Mouse (Mus musculus) stomach, postnatal 0 days (tissue): Measurements from ENCODE around the gene Ugt2b5. TPM values are rescaled to one million over a fixed set of nuclear protein-coding genes. Genes with fewer than 3 reads are reported as not detected.

Source experiments
- ATAC-seq: fragments of 200-750 bp; cut with Nextera tagmentation; 2 replicates; pipeline ENCODE4 v1.8.0; 2017; ENCODE audit not compliant: low FRiP score, low TSS enrichment
- DNase-seq: peaks from one replicate; pipeline ENCODE4 v3.0.0-alpha.2; 2016; ENCODE audit warnings: low spot score
- H3K27ac ChIP-seq: fragments of 300-500 bp; sonication (generic); replicated peaks from 2 replicates; pipeline ENCODE4 v1.5.1; 2014; ENCODE audit warnings: mild to moderate bottlenecking, control low read depth
- H3K27me3 ChIP-seq: fragments of 300-500 bp; sonication (generic); 2 replicates; pipeline ENCODE4 v1.6.1; 2014; ENCODE audit warnings: low read length; ENCODE audit not compliant: control insufficient read depth, insufficient read depth
- H3K36me3 ChIP-seq: fragments of 300-500 bp; sonication (generic); 2 replicates; pipeline ENCODE4 v1.6.1; 2014; ENCODE audit warnings: low read length, mixed read lengths; ENCODE audit not compliant: control insufficient read depth, insufficient read depth
- H3K4me1 ChIP-seq: fragments of 300-500 bp; sonication (generic); replicated peaks from 2 replicates; pipeline ENCODE4 v1.6.1; 2014; ENCODE audit warnings: antibody characterized with exemption; ENCODE audit not compliant: control insufficient read depth, insufficient read depth
- H3K4me2 ChIP-seq: fragments of 300-500 bp; sonication (generic); replicated peaks from 2 replicates; pipeline ENCODE4 v1.6.1; 2014; ENCODE audit warnings: low read depth, mild to moderate bottlenecking, control low read depth, moderate library complexity
- H3K4me3 ChIP-seq: fragments of 300-500 bp; sonication (generic); 2 replicates; pipeline ENCODE4 v1.5.1; 2014; ENCODE audit warnings: low read depth, low read length, control low read depth
- H3K9ac ChIP-seq: fragments of 300-500 bp; sonication (generic); 2 replicates; pipeline ENCODE4 v1.6.1; 2014; ENCODE audit warnings: mild to moderate bottlenecking, low read length, control low read depth, mixed read lengths
- H3K9me3 ChIP-seq: fragments of 300-500 bp; sonication (generic); 2 replicates; pipeline ENCODE4 v1.6.1; 2016; ENCODE audit warnings: low read length; ENCODE audit not compliant: control insufficient read depth
- CTCF ChIP-seq: IDR thresholded peaks from 2 replicates; pipeline ENCODE4 v1.5.1; 2016; ENCODE audit warnings: antibody characterized with exemption, low read depth, mild to moderate bottlenecking, moderate library complexity
- EP300 ChIP-seq: optimal IDR thresholded peaks from 2 replicates; pipeline ENCODE3; 2016; ENCODE audit warnings: antibody characterized with exemption
- WGBS: fragments of 180-500 bp; shearing (Covaris S2); extraction: QIAGEN DNeasy Blood & Tissue Kit; methylation state at CpG from one replicate; pipeline ENCODE4 v1.1.7; 2014; 5-methylcytosine and 5-hydroxymethylcytosine counted together
- polyA plus RNA-seq: library from polyadenylated mRNA; unstranded; fragments of >200 nt; fragmentation: Nextera tagmentation; extraction: Ambion mirVana; gene quantifications from 2 replicates; pipeline ENCODE4 v1.2.1, GENCODE M21; 2015

Ugt2b5 gene
- polyA plus RNA-seq, 1 experiment from 2014 or later: 0.19 TPM

DNA sequence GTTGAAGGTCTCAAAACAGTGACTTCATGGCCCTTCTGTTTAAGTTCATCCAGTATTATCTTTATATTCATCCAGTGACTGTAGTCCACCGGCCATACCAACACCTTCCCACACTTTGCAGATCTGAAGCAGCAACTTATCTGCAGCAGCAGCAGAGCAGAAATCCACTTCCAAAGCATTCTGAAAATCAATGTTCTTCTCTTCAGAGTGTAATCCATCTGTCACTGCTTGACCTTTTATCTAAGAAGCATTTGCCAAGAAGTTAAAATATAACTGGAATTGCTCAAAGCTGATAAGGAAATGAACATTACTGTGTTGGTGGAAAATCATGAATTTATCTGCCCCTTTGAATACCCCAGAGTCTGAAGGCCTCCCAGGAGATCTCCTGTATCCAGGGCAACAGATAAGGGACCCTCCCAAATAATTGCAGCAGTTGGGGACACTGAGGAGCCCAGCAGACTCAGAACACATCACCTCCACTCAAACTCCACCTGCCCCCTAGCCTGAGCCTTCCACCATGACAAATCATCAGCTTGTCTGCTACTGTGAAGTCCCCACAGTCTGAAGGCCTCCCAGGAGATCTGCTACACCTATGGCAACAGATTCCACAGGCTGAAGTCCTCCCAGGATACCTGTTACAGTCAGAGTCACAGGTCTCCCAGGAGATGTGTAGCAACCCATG, 47.6 kb downstream of the Ugt2b5 start, which contains the start of gene Ugt2b36:
TSS of gene Ugt2b36 (minus strand) at position 210 of the 682 bp plus-strand sequence.
- no peak within 1 kb of the TSS for H3K4me3 ChIP-seq
- no peaks in the 10 kb centered on the region for H3K36me3 ChIP-seq
- H3K4me1 ChIP-seq: no peaks in the 10 kb centered on the region
- no peak within 1 kb of the TSS for H3K9ac ChIP-seq
- no peak for ATAC-seq
- H3K9me3 ChIP-seq: no peaks in the 10 kb centered on the region
- DNase-seq: no peak
- no peak for TF ChIP-seq CTCF
- H3K27ac ChIP-seq: no peak within 1 kb of the TSS
- H3K27me3 ChIP-seq: no peaks in the 10 kb centered on the region
- WGBS: 45% methylated on average over 1 of the region's 1 CpGs
- H3K4me2 ChIP-seq: no peak within 1 kb of the TSS

DNA sequence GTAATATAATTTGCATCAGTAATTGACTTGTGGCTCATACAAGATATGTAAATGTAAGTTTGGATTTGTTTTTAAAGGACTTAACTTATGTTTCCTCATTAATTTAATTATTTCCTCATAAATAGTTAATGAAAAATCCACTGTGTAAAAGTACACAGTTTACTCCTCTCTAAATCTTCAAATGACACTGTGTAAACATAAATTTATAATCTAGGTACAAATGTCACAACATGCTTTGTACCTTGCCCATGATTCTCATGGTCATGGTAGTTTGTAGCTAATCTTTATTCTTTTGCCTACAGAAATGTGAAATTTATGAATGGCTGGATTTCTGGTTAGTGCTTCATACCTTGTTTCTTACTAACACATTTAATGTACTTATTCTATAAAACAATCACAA, 49.0 kb downstream of the Ugt2b5 start:
- Histone ChIP-seq H3K4me2 (no peak overlapping the region), H3K9me3 (no peaks in the 10 kb centered on the region), H3K9ac (no peak overlapping the region), H3K27me3 (no peaks in the 10 kb centered on the region), H3K4me1 (no peaks in the 10 kb centered on the region), H3K27ac (no peak overlapping the region), H3K36me3 (no peaks in the 10 kb centered on the region), H3K4me3 (no peak overlapping the region)
- DNase-seq (no peak), ATAC-seq (no peak)
- no peak for TF ChIP-seq EP300
- no peak for TF ChIP-seq CTCF

DNA sequence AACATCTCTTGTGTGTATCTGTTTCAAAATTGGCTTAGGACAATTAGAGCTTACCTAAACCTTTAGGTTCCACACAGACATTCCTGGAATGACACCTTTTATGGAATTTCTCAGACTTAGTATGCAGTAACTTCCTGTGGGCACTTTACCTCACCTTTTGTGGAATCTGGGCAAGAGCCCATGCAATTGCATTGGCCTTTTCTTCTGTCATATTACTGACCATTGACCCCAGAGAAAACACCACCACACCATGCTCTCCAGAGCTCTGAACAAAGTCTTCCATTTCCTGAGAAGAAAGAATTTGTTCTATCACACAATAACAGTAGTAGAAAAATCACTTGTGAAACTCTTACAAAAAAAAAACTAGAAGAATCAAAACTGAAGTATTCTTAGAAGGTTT, 50.9 kb downstream of the Ugt2b5 start:
- no peak for ATAC-seq
- DNase-seq: no peak
- Histone ChIP-seq H3K4me3 (no peak overlapping the region), H3K36me3 (no peaks in the 10 kb centered on the region), H3K27ac (no peak overlapping the region), H3K4me1 (no peaks in the 10 kb centered on the region), H3K9ac (no peak overlapping the region), H3K9me3 (no peaks in the 10 kb centered on the region), H3K27me3 (no peaks in the 10 kb centered on the region), H3K4me2 (no peak overlapping the region)
- TF ChIP-seq CTCF (no peak), EP300 (no peak)

DNA sequence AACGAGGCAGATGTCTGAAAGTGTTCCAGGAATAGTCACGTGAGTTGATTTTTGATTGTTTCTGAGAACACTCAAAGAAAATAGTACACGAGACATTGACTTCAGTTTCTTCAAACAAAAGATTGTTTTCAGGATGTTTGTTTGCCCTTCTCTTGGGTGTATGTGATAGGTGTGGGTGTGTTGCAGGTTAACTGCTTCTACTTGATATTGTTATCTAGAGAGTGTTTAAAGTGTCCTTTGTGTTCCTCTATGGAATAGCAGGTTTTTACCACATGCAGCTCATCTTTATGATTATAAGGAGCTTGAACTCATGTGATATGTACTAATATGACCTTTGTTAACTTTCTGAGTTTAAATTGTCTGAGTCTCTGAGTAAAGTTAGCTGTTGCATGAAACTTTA, 53.8 kb downstream of the Ugt2b5 start:
- DNase-seq: no peak
- Histone ChIP-seq H3K9me3 (no peaks in the 10 kb centered on the region), H3K27me3 (no peaks in the 10 kb centered on the region), H3K4me1 (no peaks in the 10 kb centered on the region), H3K4me2 (no peak overlapping the region), H3K36me3 (no peaks in the 10 kb centered on the region), H3K27ac (no peak overlapping the region), H3K4me3 (no peak overlapping the region), H3K9ac (no peak overlapping the region)
- TF ChIP-seq EP300 (no peak), CTCF (no peak)
- WGBS: 59% methylated on average over 3 of the region's 3 CpGs
- no peak for ATAC-seq

Other genes with a start within 250 kb of the Ugt2b5 start
- gene Ugt2b34, start 233.4 kb downstream of the Ugt2b5 start, polyA plus RNA-seq: 64.1 and 68.1 TPM in 2 replicates
- not detected in 2 replicates for gene Ugt2b1, start 213.8 kb downstream of the Ugt2b5 start, polyA plus RNA-seq
- gene Ugt2b35, start 139.5 kb downstream of the Ugt2b5 start, polyA plus RNA-seq: 0.55 and 0.70 TPM in 2 replicates
- 0.16 and 0.17 TPM in 2 replicates for gene Ugt2b36, start 47.8 kb downstream of the Ugt2b5 start, polyA plus RNA-seq
- gene Ugt2b37, start 114.5 kb upstream of the Ugt2b5 start, polyA plus RNA-seq: not detected in 2 replicates
- 0.55 and 0.96 TPM in 2 replicates for gene Ugt2a3, start 196.9 kb upstream of the Ugt2b5 start, polyA plus RNA-seq